Mouse (Mus musculus): ENCODE results near the gene Prepl. TPM values are rescaled to one million over a fixed set of nuclear protein-coding genes. Genes with fewer than 3 reads are reported as not detected.

Prepl gene
- polyA plus RNA-seq, 1 experiment from 2014 or later: 56.3 TPM

DNA sequence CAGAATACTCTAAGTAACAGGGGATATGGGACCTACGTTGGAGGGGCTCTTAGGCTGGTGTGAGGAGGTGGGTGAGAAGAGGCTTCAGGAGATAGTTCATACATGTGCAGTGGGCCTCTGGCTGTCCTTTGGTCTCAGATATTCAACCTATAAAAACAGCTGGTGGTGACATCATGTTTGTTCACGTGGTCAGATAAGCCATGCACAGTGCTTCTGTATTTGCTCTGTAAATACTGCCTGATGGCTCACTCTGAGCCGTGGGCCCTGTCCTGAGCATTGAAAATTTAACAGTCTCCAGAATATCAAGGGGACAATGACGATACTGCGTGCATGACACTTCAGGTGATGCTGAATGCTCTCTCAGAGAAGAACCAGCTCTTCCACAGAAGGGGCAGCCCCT is 52.2 kb downstream of the Prepl start:
- H3K27me3 ChIP-seq: no peaks in the 10 kb centered on the region
- H3K9me3 ChIP-seq: no peaks in the 10 kb centered on the region
- 81% methylated on average over 5 of the region's 5 CpGs for whole genome bisulfite sequencing
- H3K4me3 ChIP-seq: no peak overlapping the region
- no peak for ATAC-seq (ENCODE audit: low FRiP score, low read depth)
- H3K4me1 ChIP-seq: no peaks in the 10 kb centered on the region
- no peaks in the 10 kb centered on the region for H3K36me3 ChIP-seq
- no peak overlapping the region for H3K9ac ChIP-seq (replicated peaks)
- H3K27ac ChIP-seq (replicated peaks): no peak overlapping the region
- H3K4me2 ChIP-seq (replicated peaks): no peak overlapping the region

- WGBS: 69% methylated on average over 11 of the region's 11 CpGs
- no peaks in the 10 kb centered on the region for H3K4me1 ChIP-seq
- no peak overlapping the region for H3K27ac ChIP-seq (replicated peaks)
- no peak overlapping the region for H3K9ac ChIP-seq (replicated peaks)
- ATAC-seq (ENCODE audit: low FRiP score, low read depth): no peak
- H3K9me3 ChIP-seq: no peaks in the 10 kb centered on the region
- H3K4me2 ChIP-seq (replicated peaks): no peak overlapping the region
- H3K27me3 ChIP-seq: no peaks in the 10 kb centered on the region
- H3K4me3 ChIP-seq: no peak overlapping the region
- no peaks in the 10 kb centered on the region for H3K36me3 ChIP-seq
Measured at GRCm38 (mm10) chr17:85034068-85034467, 56.0 kb downstream of the Prepl start.

GRCm38 (mm10) chr17:85033087-85033486 is 57.0 kb downstream of the Prepl start:
- no peak for ATAC-seq (ENCODE audit: low FRiP score, low read depth)
- WGBS: 96% methylated on average over 3 of the region's 3 CpGs
- H3K4me3 ChIP-seq: no peak overlapping the region

DNA sequence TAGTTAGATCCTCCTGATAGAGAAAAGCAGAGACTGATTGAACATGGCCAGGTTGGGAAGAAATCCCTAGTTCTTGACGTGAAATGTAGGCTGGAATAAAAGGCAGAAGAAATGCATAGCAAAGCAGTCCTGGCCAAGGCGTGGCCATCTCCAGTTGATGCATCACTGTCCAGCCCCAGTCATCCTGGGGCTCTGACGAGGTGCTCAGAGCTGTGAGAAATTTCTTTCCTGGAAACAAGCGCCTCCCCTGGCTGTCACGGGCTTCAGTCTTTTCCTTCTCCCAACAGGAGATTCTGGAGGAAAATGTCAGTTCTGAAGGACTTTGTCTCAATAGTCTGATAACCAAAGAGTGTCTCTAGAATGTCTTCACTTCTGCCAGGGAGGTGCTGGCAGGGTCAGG is 59.4 kb downstream of the Prepl start:
- Histone ChIP-seq H3K9ac (replicated peaks) (no peak overlapping the region), H3K27ac (replicated peaks) (no peak overlapping the region), H3K9me3 (no peaks in the 10 kb centered on the region), H3K36me3 (no peaks in the 10 kb centered on the region), H3K4me1 (0 out of 2 replicates have a peak, but pooled peaks cover 2% of the 10 kb centered on the region), H3K27me3 (no peaks in the 10 kb centered on the region), H3K4me3 (no peak overlapping the region), H3K4me2 (replicated peaks) (no peak overlapping the region)
- no peak for ATAC-seq (ENCODE audit: low FRiP score, low read depth)
- 76% methylated on average over 5 of the region's 5 CpGs for WGBS

More at GRCm38 (mm10) chr17:85033087-85033486, 57.0 kb downstream of the Prepl start:
- Histone ChIP-seq H3K4me1 (0 out of 2 replicates have a peak, but pooled peaks cover under 1% of the 10 kb centered on the region), H3K9ac (replicated peaks) (no peak overlapping the region), H3K27ac (replicated peaks) (no peak overlapping the region), H3K36me3 (no peaks in the 10 kb centered on the region), H3K27me3 (no peaks in the 10 kb centered on the region), H3K9me3 (no peaks in the 10 kb centered on the region), H3K4me2 (replicated peaks) (no peak overlapping the region)

DNA sequence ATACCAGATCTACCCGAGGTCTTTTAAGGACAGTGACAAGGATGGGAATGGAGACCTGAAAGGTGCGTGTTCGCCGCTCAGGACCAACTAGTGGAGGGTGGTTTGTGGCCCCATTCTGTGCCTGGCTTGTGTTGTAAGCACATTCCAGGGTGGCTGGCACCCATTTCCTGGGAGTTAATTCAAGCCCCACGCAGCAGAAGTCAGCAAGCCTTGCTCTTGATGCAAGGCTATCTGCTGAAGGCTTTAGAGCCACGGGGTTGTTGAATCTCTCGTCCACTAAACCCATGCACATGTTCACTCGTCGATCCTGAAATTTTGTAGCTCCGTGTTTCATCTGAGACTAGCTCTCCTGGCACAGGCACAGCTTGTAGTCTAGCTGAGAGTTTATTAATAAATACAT is 61.2 kb downstream of the Prepl start:
- Histone ChIP-seq H3K4me2 (replicated peaks) (no peak overlapping the region), H3K27ac (replicated peaks) (no peak overlapping the region), H3K4me3 (no peak overlapping the region), H3K4me1 (0 out of 2 replicates have a peak, but pooled peaks cover 2% of the 10 kb centered on the region), H3K9ac (replicated peaks) (no peak overlapping the region), H3K27me3 (no peaks in the 10 kb centered on the region), H3K36me3 (no peaks in the 10 kb centered on the region), H3K9me3 (no peaks in the 10 kb centered on the region)
- 90% methylated on average over 10 of the region's 10 CpGs for WGBS
- ATAC-seq (ENCODE audit: low FRiP score, low read depth): no peak

- no peaks in the 10 kb centered on the region for H3K9me3 ChIP-seq
- no peaks in the 10 kb centered on the region for H3K27me3 ChIP-seq
- WGBS: 92% methylated on average over 20 of the region's 20 CpGs
- H3K4me3 ChIP-seq: no peak within 1 kb of the TSS
- ATAC-seq (ENCODE audit: low FRiP score, low read depth): no peak
- no peak within 1 kb of the TSS for H3K9ac ChIP-seq (replicated peaks)
- no peak within 1 kb of the TSS for H3K4me2 ChIP-seq (replicated peaks)
- H3K36me3 ChIP-seq: no peaks in the 10 kb centered on the region
- 0 out of 2 replicates have a peak, but pooled peaks cover 2% of the 10 kb centered on the region for H3K4me1 ChIP-seq
- no peak within 1 kb of the TSS for H3K27ac ChIP-seq (replicated peaks)
Measured at GRCm38 (mm10) chr17:85028093-85028739, 61.8 kb downstream of the Prepl start, which contains the start of gene Slc3a1. TSS of gene Slc3a1 (plus strand) at chr17:85028376.

GRCm38 (mm10) chr17:85027247-85027646 is 62.8 kb downstream of the Prepl start:
- H3K9ac ChIP-seq (replicated peaks): no peak overlapping the region
- 92% methylated on average over 3 of the region's 3 CpGs for WGBS
- no peaks in the 10 kb centered on the region for H3K9me3 ChIP-seq
- no peak overlapping the region for H3K4me2 ChIP-seq (replicated peaks)
- H3K4me1 ChIP-seq: 0 out of 2 replicates have a peak, but pooled peaks cover 2% of the 10 kb centered on the region
- H3K27me3 ChIP-seq: no peaks in the 10 kb centered on the region
- ATAC-seq (ENCODE audit: low FRiP score, low read depth): no peak
- no peaks in the 10 kb centered on the region for H3K36me3 ChIP-seq
- no peak overlapping the region for H3K27ac ChIP-seq (replicated peaks)
- H3K4me3 ChIP-seq: no peak overlapping the region

- WGBS: 93% methylated on average over 6 of the region's 6 CpGs
- no peaks in the 10 kb centered on the region for H3K36me3 ChIP-seq
- ATAC-seq (ENCODE audit: low FRiP score, low read depth): no peak
- no peaks in the 10 kb centered on the region for H3K9me3 ChIP-seq
- H3K27ac ChIP-seq (replicated peaks): no peak overlapping the region
- no peak overlapping the region for H3K4me2 ChIP-seq (replicated peaks)
- H3K4me1 ChIP-seq: 0 out of 2 replicates have a peak, but pooled peaks cover 2% of the 10 kb centered on the region
- H3K9ac ChIP-seq (replicated peaks): no peak overlapping the region
- no peak overlapping the region for H3K4me3 ChIP-seq
- no peaks in the 10 kb centered on the region for H3K27me3 ChIP-seq
Measured at GRCm38 (mm10) chr17:85026436-85026835, 63.6 kb downstream of the Prepl start.

GRCm38 (mm10) chr17:85025151-85025550 is 64.9 kb downstream of the Prepl start:
- Histone ChIP-seq H3K27ac (replicated peaks) (no peak overlapping the region), H3K9me3 (no peaks in the 10 kb centered on the region), H3K4me3 (no peak overlapping the region), H3K36me3 (no peaks in the 10 kb centered on the region), H3K9ac (replicated peaks) (no peak overlapping the region), H3K27me3 (no peaks in the 10 kb centered on the region), H3K4me2 (replicated peaks) (no peak overlapping the region), H3K4me1 (0 out of 2 replicates have a peak, but pooled peaks cover 2% of the 10 kb centered on the region)
- WGBS: 91% methylated on average over 6 of the region's 6 CpGs
- ATAC-seq (ENCODE audit: low FRiP score, low read depth): no peak

DNA sequence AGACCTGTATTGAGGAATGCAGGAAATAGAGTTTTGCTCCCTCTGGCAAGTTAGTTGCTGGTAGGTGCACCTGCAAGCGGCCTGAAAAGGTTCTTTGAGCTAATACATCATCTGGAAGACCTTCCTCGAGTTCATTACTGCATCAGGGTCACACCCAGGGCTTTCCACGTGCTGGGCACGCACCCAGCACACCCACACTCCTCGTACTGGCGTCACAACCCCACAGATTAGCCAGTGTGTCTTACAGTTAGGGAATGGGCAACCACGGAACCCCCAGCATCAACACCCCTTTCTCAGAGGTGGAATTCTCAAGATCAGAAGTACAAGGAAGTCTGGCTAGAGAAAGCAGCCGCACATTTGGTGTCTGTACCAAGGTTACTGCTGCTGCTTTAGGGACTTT is 65.8 kb downstream of the Prepl start:
- Histone ChIP-seq H3K27me3 (no peaks in the 10 kb centered on the region), H3K4me1 (0 out of 2 replicates have a peak, but pooled peaks cover 2% of the 10 kb centered on the region), H3K4me3 (no peak overlapping the region), H3K36me3 (no peaks in the 10 kb centered on the region), H3K9ac (replicated peaks) (no peak overlapping the region), H3K9me3 (no peaks in the 10 kb centered on the region), H3K27ac (replicated peaks) (no peak overlapping the region), H3K4me2 (replicated peaks) (no peak overlapping the region)
- ATAC-seq (ENCODE audit: low FRiP score, low read depth): no peak
- WGBS: 95% methylated on average over 8 of the region's 8 CpGs

DNA sequence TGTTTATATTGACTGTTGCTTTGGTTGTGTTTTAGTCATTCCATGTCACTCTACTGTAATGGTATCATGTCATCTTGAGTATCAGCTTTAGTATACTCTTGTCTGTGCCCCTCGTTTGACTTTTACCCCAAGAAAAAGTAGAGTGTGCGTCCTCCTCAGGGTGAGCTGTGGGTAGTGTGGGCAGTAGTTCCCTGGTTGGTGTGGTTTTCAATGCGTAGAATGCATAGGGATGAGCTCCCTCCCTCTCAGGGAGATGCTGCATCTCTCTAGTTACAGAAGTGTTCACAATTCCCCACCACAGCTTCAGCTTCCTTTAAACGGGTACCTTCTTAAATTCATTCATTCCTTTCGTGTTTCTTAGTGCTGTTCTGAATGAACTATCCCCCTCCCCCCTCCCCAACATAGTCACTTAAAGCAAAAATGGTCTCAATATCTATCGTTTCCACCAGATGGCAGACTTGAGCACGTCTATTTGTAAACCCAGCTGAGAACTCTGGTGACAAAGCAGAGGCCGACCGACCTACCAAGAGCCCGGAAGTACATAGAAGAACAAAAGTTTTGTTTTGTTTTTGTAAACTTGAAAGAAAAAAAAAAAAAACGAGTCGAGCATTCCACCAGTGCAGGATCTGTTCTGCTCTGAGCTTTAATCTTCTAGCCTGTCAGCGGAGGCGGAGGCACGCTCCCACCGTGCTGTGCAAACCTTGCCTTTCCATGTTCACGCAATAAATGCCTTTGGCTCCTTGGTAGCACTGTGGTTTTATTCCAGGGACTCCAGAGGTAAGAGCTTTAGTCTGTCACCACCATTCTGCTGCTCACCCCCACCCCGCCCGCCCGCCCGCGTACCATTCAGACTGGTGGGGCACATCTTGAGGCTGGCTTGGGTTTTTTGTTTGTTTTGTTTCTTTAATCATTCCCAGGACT is 66.5 kb downstream of the Prepl start:
- no peak overlapping the region for H3K27ac ChIP-seq (replicated peaks)
- H3K27me3 ChIP-seq: no peaks in the 10 kb centered on the region
- H3K4me2 ChIP-seq (replicated peaks): no peak overlapping the region
- H3K4me3 ChIP-seq: no peak overlapping the region
- peak; percentile 56; the same call in 1 of the 2 replicates for ATAC-seq (ENCODE audit: low FRiP score, low read depth)
- H3K36me3 ChIP-seq: no peaks in the 10 kb centered on the region
- 0 out of 2 replicates have a peak, but pooled peaks cover 2% of the 10 kb centered on the region for H3K4me1 ChIP-seq
- no peak overlapping the region for H3K9ac ChIP-seq (replicated peaks)
- 62% methylated on average over 22 of the region's 22 CpGs for WGBS
- H3K9me3 ChIP-seq: no peaks in the 10 kb centered on the region

- H3K9ac ChIP-seq (replicated peaks): no peak overlapping the region
- no peaks in the 10 kb centered on the region for H3K4me1 ChIP-seq
- no peak overlapping the region for H3K4me3 ChIP-seq
- H3K36me3 ChIP-seq: no peaks in the 10 kb centered on the region
- H3K27ac ChIP-seq (replicated peaks): no peak overlapping the region
- whole genome bisulfite sequencing: 85% methylated on average over 3 of the region's 3 CpGs
- no peaks in the 10 kb centered on the region for H3K27me3 ChIP-seq
- ATAC-seq (ENCODE audit: low FRiP score, low read depth): no peak
- H3K4me2 ChIP-seq (replicated peaks): no peak overlapping the region
- no peaks in the 10 kb centered on the region for H3K9me3 ChIP-seq
Measured at GRCm38 (mm10) chr17:85020343-85020742, 69.7 kb downstream of the Prepl start.
